Mouse (Mus musculus) gastrocnemius, postnatal 36 days (tissue): ENCODE measurements around the gene Myh9. TPM values are rescaled to one million over a fixed set of nuclear protein-coding genes. Genes with fewer than 3 reads are reported as not detected.
"Not testable (repeated sequence)": the region's sequence is repeated elsewhere in the genome, so short reads cannot be mapped to it uniquely, and the experiment has no call there.

Experiments
- DNase-seq, 2 experiments: peaks; one replicate each; pipeline ENCODE4 v3.0.0; 2022
- intact Hi-C: fragments of 180-260 bp; cut with DNase I; formaldehyde crosslinking; loops from one replicate; pipeline ENCODE4 v1.15.1; 2025
- total RNA-seq, 2 experiments: library from RNA; stranded (reverse); gene quantifications; 2 replicates each; pipeline ENCODE4 v1.2.3; 2021

The Myh9 gene
- total RNA-seq, 2 experiments from 2014 or later, result 48.4 to 49.1 TPM

DNA sequence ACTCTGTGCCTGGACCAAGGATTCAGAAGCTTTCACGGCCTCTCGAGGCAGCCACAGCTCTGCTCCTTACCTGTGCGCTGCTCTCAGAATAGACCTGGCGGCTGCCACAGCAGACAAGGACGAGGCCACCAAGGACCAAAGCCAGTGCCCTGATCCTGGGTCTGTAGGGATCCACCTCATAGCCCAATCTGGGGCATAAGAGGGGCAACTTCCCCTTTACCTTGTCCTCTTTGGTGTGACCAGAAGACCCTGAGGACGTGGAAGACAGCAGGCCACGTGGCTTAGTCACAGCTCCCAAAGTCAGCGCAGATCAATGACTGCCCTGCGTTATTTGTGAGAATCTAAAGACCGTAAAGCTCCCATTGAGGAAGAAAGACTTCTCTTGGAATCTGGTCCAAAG, 109.1 kb downstream of the Myh9 start:
- intact Hi-C loops, DNase-seq: not testable (repeated sequence)

DNA sequence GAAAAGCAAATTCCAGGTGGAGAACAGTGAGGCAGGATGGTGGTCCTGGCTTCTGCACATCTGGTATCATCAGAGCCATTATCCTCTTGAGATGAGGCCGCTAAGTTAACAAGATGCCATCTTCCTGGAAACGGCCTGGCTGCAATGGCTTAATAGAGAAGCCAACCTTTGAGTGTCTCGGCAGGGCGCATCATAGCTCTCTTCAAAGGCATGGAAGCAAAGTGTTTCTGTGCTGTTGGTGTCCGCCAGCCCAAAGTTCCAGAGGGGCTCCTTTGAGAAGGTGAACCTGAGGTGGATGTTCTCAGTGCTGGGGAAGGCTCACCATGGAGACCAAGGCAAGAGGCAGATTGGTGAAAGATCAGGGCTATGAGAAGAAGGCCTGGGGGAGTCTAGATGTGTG, 110.4 kb downstream of the Myh9 start:
- intact Hi-C loops, result no loop called here
- no peak for DNase-seq

DNA sequence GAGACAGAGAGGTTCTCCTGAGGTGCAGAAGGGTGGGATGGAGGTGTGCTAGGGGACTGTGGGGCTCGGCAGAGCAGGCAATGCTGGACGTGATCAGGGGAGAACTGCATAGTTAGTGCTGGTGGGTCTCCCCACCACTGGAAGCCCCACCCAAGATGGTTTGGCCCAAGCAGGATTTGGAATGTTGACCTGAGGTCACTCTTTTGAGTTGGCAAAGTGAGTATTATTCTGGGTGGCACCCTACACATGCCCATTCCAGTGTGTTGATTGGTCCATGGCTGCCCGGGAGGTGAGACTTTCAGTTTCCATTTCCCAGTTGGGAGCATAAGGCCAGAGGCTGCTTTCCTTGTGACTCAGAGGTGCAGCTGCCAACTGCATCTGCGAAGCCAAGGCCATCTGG, 113.2 kb downstream of the Myh9 start, which contains the start of gene Apol9b:
TSS of gene Apol9b (plus strand) at position 301 of the 400 bp plus-strand sequence.
- intact Hi-C loops, DNase-seq: not testable (repeated sequence)

DNA sequence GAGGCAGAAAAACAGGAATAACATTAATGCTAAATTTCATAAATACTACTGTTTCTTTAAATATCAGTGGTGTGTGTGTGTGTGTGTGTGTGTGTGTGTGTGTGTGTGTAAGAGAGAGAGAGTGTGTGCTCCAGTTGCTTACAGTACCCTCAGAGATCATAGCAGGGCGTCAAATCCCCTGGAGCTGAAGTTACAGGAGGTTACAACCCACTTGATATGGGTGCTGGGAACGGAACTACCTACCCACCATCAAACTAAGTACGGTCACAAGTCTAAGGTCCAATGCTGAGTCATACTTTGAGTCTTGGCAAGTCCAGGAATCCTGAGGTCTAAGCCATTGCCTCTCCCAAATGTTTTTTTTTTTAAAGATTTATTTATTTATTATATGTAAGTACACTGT, 114.2 kb downstream of the Myh9 start:
- intact Hi-C loops, DNase-seq: not testable (repeated sequence)

DNA sequence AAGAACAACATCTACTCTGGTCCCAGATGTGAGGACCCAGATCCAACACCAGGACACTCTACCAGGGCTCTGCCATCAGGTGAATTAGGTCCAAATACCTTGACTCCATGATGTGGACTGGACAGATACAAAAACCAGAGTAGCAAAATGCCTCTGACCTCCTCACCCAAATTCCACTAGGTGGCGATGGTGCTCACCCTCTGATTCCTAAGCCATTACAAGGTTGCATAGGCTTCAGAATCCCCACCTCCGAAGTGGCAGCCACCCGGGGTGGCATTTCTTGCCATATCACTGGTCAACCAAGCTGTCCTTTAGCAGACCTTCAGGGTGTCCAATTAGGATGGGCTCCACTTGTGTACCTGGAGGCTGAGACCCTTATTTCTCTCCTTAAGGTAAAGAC, 114.8 kb downstream of the Myh9 start:
- DNase-seq, intact Hi-C loops: not testable (repeated sequence)

DNA sequence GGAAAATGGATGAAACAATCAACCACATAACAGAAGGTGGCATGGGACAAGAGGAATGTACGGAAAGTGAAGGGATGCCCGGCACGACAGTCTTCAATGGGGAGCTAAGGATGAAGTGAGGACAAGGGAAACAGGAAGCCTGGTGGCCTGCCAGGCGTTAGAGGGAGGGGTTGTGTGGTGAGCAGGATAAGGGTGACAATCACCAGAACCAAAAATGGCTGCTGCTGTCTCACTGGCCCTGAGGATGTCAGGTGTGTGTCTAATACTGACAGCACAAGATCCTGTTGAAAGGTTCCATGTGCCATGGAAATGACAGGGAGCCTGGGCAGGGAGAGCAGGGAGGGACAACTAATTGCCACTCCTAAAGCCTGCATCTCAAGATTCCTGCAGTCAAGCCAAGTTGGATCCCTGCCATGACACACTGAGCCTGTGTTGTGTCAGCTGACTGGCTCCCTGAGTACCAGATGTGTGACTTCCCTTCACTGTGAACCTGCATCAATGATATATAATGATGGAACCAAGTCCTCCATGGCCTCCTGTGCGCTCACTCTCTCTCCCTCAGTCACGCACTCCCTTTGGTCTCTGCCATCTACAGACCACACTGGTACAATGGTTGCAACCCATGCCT, 116.5 kb downstream of the Myh9 start:
- DNase-seq, intact Hi-C loops: not testable (repeated sequence)

DNA sequence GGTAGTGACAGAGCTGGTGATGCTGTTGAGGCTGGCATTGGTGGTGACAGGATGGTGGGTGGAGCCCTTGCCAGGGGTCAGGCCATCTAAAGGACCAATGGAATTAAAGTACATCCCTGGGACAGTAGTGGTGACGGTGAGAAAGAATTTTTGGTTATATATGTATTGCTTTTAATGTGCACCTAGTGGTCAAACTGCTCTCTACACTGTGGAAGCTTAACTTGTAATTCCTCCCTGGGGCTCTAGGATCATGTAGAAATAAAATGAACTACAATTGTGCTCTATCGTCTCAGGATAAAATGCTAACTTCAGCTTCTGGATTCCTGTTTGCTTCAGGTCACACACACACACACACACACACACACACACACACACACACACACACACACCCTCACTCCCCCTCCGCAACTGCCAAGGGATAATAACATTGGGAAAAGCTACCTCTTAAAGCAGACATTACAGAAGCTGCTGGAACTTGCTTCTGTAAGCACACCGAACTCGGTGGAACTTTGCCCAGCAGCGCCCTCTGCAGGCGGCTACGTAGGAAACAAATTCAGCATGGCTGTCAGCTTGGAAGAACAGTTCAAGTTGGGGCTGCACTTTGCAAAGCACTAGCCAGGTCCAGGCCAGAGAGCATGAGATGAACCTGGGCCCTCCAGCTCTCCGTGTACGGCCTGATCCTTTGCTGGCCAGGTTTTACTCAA, 117.6 kb downstream of the Myh9 start:
- intact Hi-C loops, DNase-seq: not testable (repeated sequence)

DNA sequence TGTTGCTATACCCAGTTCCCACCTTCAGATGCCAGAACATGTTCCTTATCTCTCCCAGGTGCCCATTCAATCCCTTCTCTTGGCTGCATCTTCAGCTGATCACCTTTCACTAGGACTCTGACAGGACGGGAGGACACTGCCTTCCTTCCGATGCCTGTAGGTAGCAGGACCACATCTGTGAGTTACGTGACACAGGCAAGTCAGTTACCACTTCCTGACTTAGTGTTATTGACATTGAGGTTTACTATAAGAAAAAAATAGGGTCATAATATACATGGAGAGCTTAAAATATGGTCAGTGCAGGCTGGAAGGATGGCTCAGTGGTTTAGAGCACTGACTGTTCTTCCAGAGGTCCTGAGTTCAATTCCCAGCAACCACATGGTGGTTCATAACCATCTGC, 120.5 kb downstream of the Myh9 start:
- intact Hi-C loops, DNase-seq: not testable (repeated sequence)

DNA sequence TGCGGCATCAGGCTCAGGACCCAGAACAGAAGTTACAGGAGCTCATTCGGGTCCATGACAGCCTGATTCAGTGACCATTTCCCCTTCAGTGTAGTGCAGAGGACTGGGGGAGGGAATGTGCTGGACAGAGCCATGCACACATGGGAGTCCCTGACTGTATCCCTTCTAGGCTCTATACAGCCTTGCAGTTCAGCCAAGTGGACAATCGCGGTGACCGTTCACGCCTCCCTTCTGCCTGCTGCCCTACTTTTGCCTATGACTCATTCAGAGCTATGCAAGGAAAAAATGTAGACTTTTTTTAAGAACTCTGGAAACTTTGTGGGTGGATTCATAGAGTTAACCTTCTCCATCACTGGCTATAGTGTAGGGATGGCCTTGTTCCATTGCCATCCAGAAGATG, 123.7 kb downstream of the Myh9 start:
- intact Hi-C loops, DNase-seq: not testable (repeated sequence)

Other genes starting within 250 kb of the Myh9 start
- under 1 TPM; 0.17 to 0.61 TPM for gene Apol10b, start 246.1 kb downstream of the Myh9 start, total RNA-seq
- not detected for gene Gm36245, start 242.9 kb downstream of the Myh9 start, total RNA-seq
- gene Apol11b, start 198.9 kb downstream of the Myh9 start, total RNA-seq, result not detected
- gene Apol7e, start 143.3 kb downstream of the Myh9 start, total RNA-seq, result under 1 TPM in 1 of 2 experiments, not detected in 1; 0.96 TPM
- not detected for gene Apol9b, start 113.1 kb downstream of the Myh9 start, total RNA-seq
- under 1 TPM in 1 of 2 experiments, not detected in 1; 0.47 TPM for gene Apol8, start 85.2 kb downstream of the Myh9 start, total RNA-seq
- gene Txn2, start 86.8 kb upstream of the Myh9 start, total RNA-seq, result 100 to 1,000 TPM; 207 to 218 TPM
- gene Foxred2, start 114.5 kb upstream of the Myh9 start, total RNA-seq, result under 1 TPM; 0.64 to 0.87 TPM
- 10 to 100 TPM; 52.9 to 53.9 TPM for gene Eif3d, start 128.6 kb upstream of the Myh9 start, total RNA-seq